Mouse (Mus musculus): Measurements from ENCODE around the gene Mfsd10. TPM values are rescaled to one million over a fixed set of nuclear protein-coding genes. Genes with fewer than 3 reads are reported as not detected.
A peak's percentile ranks its signal among the peaks of the same experiment; 100 is the strongest.

Mfsd10 gene
- total RNA-seq (2021): 10 to 100 TPM; 39.9 to 42.8 TPM
- long read RNA-seq, experiment 1, transcript Mfsd10-202 (13 exons, 1,906 nt): minor isoform, 5 of 36 reads
- long read RNA-seq, experiment 1, transcript Mfsd10-201 (13 exons, 1,907 nt): major isoform, 11 of 36 reads
- long read RNA-seq, experiment 1, partial matches to known transcripts: 3 of 36 reads
- long read RNA-seq, experiment 1, other reads (novel, unspliced or antisense): 14 of 36 reads
- long read RNA-seq, experiment 2, partial matches to known transcripts: 3 of 42 reads
- long read RNA-seq, experiment 2, other reads (novel, unspliced or antisense): 29 of 42 reads

DNA sequence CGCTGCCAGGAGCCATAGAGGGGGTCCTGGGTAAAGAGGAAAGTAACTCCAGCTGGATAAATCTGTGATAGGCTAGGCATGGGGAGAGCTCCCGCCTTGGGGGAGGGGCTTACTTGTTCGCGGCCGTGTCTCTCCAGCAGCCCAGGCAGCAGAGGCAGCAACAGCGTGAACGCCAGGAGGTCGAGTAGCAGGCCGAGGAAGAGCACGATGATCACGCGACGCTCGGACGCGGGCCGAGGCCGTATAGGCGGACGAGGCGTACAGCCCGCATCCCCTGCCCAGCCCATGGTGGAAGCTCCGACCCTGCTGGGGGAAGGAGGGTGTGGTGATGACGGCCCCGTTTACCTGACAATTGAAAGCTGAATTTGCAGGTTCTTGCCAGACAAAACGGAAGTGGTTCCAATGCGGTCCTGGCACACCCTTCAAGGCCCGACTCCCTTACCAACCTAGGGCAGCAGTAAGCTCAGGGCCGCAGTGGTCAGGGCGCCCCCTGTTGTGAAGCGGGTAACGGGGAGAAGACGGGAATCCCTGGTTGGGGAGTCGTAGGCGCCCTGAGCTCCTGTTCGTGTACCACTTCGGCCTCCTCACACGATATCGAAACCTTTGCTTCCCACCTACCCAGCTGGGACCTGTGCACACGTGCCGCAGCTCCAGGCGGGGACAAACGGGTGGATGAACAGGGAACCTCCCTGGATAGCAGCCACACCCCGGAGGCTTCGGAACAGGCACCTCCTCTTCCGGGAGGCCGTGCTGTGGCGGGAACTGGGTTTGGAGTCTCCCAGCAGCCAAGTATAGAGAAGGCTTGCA, at the start of gene Mfsd10:
Gene Mfsd10, minus strand, starts transcription at position 732 of the 807 bp plus-strand sequence.
- peak; percentile 81 to 89 for DNase-seq (ENCODE audit: low spot score in 2 of 2)
- intact Hi-C loops (cut with DNase I): no loop called here

GRCm38 (mm10) chr5:34670280-34670679, 33.3 kb upstream of the Mfsd10 start:
- intact Hi-C loops (cut with DNase I): no loop called here
- DNase-seq (ENCODE audit: low spot score in 2 of 2): peak in 1 of 2 experiments; percentile 14

GRCm38 (mm10) chr5:34669493-34669892, 32.5 kb upstream of the Mfsd10 start:
- DNase-seq (ENCODE audit: low spot score in 2 of 2): no peak
- intact Hi-C loops (cut with DNase I): no loop called here

- no peak for DNase-seq (ENCODE audit: low spot score in 2 of 2)
- intact Hi-C loops (cut with DNase I): loop anchor here (5.0 kb wide), 2 partner anchors 99 to 379 kb away; partner anchors contain the start of genes Hgfac and Htt
Observed at GRCm38 (mm10) chr5:34663231-34663630, 26.2 kb upstream of the Mfsd10 start.

DNA sequence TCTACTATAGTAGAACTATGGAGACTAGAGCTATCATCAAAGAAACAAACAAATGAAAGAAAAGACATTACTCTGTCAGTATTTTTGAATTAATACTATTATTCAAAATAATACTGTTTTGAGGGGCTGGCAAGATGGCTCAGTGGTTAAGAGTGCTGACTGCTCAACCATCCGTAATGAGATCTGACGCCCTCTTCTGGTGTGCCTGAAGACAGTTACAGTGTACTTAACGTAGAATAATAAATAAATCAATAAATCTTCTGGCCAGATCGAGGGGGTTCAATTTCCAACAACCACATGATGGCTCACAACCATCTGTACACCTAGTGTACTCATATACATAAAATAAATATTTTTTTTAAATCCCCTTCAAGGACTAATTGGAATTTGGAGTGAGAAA, 24.9 kb upstream of the Mfsd10 start:
- intact Hi-C loops (cut with DNase I): loop anchor here (5.0 kb wide), 2 partner anchors 100 to 380 kb away; partner anchors contain the start of genes Hgfac and Htt
- no peak for DNase-seq (ENCODE audit: low spot score in 2 of 2)

- no peak for DNase-seq (ENCODE audit: low spot score in 2 of 2)
- intact Hi-C loops (cut with DNase I): loop anchor here (5.0 kb wide), 2 partner anchors 102 to 382 kb away; partner anchors contain the start of genes Hgfac and Htt
Observed at GRCm38 (mm10) chr5:34660591-34661130, 23.6 kb upstream of the Mfsd10 start.

DNA sequence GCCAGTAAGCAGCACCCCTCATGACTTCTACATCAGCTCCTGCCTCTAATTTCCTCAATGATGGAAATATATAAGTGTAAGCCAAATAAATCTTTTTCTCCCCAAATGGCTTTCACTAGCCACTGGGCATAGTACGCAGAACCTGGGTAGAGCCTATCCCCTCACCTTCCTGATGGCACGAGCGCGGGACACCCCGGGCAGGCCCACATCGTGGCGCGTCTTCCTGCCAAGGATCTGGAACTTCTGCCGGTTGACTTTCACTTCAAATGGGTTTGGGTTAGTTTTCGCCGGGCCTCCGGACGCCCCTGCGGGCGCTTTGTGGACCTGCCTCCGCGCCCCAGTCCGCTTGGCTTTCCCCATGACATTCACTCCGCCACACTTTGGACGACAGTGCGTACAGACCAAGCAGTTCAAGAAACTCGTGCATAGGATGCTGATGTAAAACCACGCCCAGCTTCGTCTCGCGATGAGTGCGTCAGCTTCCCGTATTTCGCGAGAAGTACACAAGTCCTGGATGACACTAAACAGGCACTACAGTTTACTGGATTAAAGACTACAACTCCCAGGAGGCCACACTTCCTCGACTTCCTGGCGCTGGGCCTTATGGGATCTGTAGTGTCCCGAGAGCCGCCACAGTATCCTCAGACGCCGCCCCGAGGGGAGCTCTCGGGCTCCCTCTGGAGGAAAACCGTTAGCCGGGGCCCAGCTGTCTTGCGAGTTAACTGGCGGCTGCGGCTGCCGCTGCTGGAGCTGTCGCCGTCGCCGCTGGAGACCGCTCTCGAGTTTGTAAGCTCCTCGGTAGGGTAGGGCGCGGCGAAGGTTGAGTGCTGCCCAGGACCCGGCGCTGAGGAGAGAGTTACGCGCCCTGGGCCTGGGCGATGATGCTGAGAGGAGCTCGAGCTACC, 22.9 kb upstream of the Mfsd10 start, which contains the start of the genes Nop14 and Grk4:
Gene Nop14, minus strand, starts transcription at position 463 of the 905 bp plus-strand sequence.
Gene Grk4, plus strand, starts transcription at position 694 of the 905 bp plus-strand sequence.
- intact Hi-C loops (cut with DNase I): loop anchor here (5.0 kb wide), 2 partner anchors 102 to 382 kb away; partner anchors contain the start of genes Hgfac and Htt
- DNase-seq (ENCODE audit: low spot score in 2 of 2): peak; percentile 99 to 100

DNA sequence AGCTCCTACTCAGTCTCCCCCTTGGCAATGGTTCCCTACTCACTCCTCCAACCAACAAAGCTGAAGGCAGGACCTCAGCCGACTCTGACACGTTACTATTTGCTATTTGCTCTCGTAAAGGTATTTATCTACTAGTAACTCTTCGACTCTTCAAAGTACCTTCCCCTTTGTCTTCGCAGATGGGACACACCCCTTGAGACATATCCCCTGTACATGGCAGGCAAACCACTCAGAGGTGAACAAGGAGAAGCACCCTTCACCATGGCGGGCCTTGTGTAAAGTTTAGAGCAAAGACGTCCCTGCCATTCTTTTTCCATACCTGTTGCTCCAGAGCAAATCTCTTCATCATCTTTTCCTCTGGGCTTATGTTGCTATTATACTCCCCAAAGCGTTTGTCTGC, 20.5 kb upstream of the Mfsd10 start:
- DNase-seq (ENCODE audit: low spot score in 2 of 2): no peak

GRCm38 (mm10) chr5:34654881-34655280, 17.9 kb upstream of the Mfsd10 start:
- intact Hi-C loops (cut with DNase I): loop anchor here (2.0 kb wide), 1 partner anchor 28 kb away; no protein-coding TSS in a partner anchor

More for the DNA sequence above, 20.5 kb upstream of the Mfsd10 start:
- intact Hi-C loops (cut with DNase I): no loop called here

DNA sequence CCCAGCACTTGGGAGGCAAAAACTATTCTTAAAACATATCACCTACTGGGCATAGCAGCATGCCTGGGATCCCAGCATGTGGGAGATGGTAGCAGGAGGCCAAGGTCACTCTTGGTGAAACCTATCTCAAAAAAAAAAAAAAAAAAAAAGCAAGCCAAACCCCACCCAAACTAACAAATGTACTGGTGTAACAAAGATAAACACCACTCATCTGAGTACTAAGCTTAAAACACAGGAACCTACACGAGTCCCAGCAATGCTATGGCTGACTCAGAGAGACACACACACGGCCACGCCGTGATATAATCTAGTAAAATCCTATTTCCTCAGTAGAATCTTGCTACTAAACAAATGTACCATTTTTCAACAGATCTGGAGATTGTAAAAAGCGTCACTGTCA, 15.9 kb upstream of the Mfsd10 start:
- DNase-seq (ENCODE audit: low spot score in 2 of 2): no peak
- intact Hi-C loops (cut with DNase I): no loop called here

More at GRCm38 (mm10) chr5:34654881-34655280, 17.9 kb upstream of the Mfsd10 start:
- no peak for DNase-seq (ENCODE audit: low spot score in 2 of 2)

- intact Hi-C loops (cut with DNase I): loop anchor here (10.0 kb wide), 2 partner anchors 293 to 553 kb away; no protein-coding TSS in a partner anchor
Observed at GRCm38 (mm10) chr5:34647581-34647980, 10.6 kb upstream of the Mfsd10 start.

DNA sequence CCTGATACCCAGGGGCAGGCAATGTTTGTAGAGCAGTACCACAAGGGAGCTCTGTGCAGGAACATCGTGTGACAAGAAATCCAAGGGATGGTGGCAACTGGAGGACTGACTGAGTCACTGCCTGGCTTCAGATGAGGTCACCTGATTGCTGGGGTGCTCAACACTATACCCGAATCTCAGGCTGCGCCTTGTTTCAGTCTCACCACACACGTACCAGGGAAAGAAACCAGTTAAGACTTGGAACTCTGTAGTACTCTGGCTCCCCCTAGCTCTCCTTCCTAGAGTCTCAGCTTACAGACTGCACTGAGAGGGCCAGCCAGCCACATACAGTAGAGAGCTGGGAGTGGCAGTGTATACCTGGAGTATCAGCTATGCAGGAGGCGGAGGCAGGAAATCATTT, 5.9 kb upstream of the Mfsd10 start:
- peak; percentile 75 to 87 for DNase-seq (ENCODE audit: low spot score in 2 of 2)

More at GRCm38 (mm10) chr5:34647581-34647980, 10.6 kb upstream of the Mfsd10 start:
- DNase-seq (ENCODE audit: low spot score in 2 of 2): peak; percentile 67 to 76

GRCm38 (mm10) chr5:34641991-34642390, 5.0 kb upstream of the Mfsd10 start:
- intact Hi-C loops (cut with DNase I): loop anchor here (2.0 to 10.0 kb wide), 3 partner anchors 123 to 547 kb away; no protein-coding TSS in a partner anchor
- no peak for DNase-seq (ENCODE audit: low spot score in 2 of 2)

More for the DNA sequence above, 5.9 kb upstream of the Mfsd10 start:
- intact Hi-C loops (cut with DNase I): loop anchor here (2.0 to 10.0 kb wide), 3 partner anchors 124 to 548 kb away; no protein-coding TSS in a partner anchor

GRCm38 (mm10) chr5:34637591-34638156, 662 bp upstream of the Mfsd10 start:
- intact Hi-C loops (cut with DNase I): no loop called here
- no peak for DNase-seq (ENCODE audit: low spot score in 2 of 2)

DNA sequence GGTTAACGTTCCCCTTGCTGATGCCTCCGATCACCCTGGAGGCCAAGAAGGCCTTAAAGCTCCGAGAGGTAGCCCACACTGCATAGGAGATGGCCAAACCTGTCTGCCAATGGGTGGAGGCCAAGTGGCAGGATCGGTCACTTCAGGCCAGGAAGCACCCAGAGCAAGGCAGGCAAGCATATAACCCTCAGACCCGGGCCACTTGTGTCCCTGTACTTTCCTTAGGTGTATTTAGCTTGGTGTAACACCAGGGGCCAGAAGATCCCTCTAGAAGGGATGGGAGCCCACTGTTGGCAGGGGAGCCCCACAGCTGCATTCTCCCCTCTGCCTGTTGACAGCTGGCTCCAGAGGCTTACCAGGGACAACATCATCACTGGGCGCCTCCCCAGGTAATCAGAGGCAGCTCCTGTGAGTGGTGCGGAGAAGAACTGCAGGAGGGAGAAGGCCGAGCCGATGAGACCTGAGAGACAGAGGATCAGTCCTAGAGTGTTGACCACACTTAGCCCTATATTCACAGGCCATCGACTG, 1.3 kb downstream of the Mfsd10 start:
- intact Hi-C loops (cut with DNase I): no loop called here
- no peak for DNase-seq (ENCODE audit: low spot score in 2 of 2)

DNA sequence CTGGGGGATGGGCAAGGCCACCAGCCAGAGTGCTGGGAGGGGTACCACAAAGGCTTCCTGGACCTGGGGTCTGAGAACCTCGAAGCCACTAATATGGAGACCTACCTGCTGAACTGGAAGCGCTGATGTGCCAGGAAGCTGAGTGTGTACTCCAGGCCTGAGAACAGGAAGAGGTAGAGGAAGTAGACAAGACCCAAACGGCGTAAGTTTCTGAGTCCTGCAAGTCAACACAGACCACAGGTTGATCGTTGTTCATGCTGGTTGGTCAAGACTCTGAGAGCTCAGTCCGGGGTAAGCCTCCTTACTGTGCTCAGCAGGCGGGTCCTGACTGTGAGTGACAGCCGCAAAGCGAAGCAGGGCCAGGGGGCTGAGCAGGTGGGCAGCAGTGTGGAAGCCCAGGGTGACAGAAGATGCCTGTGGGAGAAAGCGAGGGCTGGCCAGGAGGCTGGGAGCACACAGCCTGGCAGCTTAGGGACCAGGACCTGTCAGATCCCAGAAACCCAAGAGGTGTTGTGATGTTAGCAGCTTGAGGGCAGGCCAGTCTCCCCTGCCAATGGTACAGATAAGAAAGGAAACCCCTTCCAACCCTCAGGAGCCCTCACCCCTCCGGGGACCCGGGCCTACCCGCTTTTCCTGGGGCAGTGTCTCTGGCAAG, 2.1 kb downstream of the Mfsd10 start:
- DNase-seq (ENCODE audit: low spot score in 2 of 2): no peak
- intact Hi-C loops (cut with DNase I): no loop called here

- DNase-seq (ENCODE audit: low spot score in 2 of 2): no peak
- intact Hi-C loops (cut with DNase I): no loop called here
Observed at GRCm38 (mm10) chr5:34633641-34634040, 3.4 kb downstream of the Mfsd10 start.
